Mouse (Mus musculus) spleen, adult 18-20 months (tissue): ENCODE data around the gene Mast4.
"Not testable (repeated sequence)": the region's sequence is repeated elsewhere in the genome, so short reads cannot be mapped to it uniquely, and the experiment has no call there.

Experiments used
- DNase-seq, 2 experiments: peaks; one replicate each; pipeline ENCODE4 v3.0.0; 2022; ENCODE audit warnings: mixed read lengths in 2 of 2

Gene Mast4

GRCm38 (mm10) chr13:102733063-102733462, 601.2 kb downstream of the Mast4 start:
- no peak for DNase-seq

GRCm38 (mm10) chr13:102728951-102729350, 605.3 kb downstream of the Mast4 start:
- DNase-seq = not testable (repeated sequence)

DNA sequence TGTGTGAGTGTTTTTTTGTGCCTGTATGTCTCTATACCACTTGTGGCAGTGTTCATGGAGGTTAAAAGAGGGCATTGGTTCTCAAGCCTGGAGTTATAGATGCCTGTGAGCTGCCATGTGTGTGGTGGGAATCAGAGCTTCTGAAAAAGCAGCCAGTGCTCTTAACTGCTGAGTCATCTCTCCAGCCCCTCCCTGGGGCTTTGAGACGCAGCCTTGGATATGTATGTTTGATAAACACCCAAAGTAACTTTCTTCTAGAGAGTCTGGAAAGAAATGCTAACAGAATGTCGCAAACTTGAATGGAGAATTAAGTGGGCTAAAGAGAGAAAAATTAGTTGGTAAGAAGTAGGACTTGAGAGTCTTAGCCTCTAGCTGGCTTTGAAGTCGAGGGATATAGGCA, 606.3 kb downstream of the Mast4 start:
- no peak for DNase-seq

DNA sequence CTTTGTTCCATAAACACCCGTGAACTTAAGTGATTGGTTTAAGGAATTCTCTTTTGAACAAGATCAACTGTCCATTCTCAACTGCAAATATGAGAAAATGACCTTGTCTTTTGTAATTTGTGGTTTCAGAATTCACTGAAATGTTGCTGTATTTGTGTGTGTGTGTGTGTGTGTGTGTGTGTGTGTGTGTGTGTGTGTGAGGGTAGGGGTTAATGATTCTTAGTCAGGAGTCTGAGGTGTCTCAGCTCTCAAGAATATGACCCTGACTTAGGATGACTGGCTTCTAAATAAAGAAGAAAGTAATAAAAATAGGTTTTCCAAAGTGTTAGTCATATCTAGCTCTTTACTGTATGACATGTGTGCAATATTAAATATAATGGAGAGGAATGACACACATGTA, 607.4 kb downstream of the Mast4 start:
- DNase-seq = no peak

GRCm38 (mm10) chr13:102725906-102726305, 608.4 kb downstream of the Mast4 start:
- DNase-seq = no peak

DNA sequence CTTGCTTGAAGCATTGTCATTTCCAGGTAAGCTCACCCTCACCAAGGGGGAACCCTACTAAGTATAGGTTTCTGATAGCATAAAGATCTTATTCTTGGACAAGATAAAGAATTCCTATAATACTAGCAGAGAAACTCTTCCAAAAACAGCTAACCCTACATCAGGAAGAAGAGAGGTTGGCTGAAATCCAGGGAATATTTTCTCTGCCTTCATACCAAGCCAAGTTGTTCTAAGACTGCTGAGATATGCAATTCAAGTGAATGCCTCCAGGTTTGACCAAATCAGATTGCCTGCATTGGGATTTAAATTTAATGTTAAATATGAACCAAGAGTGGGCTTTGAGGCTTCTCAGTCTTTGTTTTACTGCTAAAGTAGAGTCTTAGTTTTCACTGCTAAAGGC, 608.9 kb downstream of the Mast4 start:
- DNase-seq = no peak

DNA sequence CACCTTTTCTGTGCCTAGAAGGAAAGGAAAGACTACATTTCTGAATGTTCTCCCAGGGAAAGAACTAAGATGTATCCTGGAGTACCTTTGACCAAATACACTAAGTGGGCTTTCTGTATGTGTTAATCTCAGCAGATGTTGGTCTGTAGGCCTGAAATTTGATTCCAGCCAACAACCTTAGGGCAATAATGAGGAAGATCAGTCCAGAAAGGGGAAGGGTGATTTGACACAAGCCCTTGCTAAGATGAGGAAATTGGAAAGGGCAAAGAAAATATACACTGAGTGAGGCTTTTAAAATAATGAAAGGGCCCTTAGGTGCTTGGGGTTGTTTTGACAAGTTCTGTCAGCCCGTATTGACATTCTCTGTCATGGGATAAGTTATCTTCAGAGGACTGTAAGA, 617.3 kb downstream of the Mast4 start:
- no peak for DNase-seq

GRCm38 (mm10) chr13:102700744-102701143, 633.6 kb downstream of the Mast4 start:
- DNase-seq = no peak

DNA sequence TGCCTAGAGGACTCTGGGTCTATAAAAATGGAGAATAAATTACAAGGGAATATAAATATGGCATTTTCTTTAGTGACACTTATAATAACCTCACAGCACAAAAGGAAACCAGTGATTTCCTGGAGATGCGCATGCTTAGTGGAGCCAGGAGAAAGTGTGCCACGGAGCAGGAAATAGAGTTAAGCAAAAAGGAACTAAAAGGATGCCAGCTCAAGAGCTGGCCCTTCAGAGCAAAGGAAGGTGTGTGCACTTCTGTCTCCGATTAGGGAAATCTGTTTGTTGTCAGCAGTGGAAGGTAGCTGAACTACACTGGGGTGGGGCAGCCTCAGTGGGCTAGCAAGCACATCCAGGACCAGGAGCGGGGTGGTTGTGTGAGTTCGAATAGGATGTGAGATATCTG, 634.1 kb downstream of the Mast4 start:
- peak in 1 of 2 experiments; percentile 24 for DNase-seq

DNA sequence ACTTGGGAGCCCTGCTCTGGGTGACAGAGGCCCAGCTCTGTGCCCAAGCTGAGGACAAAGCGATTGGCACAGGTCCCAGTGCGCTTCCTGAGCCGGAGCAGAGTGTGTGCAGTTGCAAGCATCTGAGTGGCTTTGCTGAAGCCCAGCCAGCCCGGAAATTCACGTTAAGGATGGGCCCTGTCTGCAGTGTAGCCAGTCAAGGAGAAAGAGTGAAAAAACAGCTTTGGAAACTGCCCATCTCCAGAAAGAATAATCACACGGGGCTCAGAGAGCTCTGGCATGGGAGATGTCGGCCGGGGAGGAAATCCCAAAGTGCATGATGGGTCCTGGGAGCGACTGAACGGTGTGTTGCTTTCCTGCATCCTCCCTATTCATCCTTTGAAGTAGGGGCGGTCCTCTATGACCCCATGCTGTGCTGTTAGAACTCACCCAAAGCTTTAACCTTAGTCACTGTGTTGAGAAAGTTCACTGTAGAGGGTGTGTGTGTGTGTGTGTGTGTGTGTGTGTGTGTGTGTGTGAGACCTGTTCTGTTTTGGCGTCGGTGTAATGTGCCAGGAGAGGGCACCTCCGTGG, 635.5 kb downstream of the Mast4 start:
- DNase-seq = peak; percentile 38 to 50

DNA sequence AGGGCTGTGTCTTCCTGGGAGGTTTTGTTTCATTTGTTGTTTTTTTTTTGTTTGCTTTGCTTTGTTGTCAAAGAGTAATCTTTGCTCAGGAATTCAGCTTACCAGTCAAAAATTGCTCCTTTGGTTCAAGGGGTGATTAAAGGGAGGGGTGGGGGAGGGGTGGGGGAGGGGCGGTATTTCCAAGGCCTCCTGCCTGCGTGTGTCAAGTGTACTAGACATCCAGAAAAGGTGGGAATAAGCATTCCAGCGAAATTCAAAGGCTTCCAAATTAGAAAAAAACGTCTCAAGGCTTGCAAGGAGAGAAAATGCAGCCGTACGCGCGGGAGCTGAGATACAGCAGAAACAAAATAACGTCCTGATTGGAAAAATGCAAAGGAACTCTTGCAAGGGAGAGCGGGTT, 636.0 kb downstream of the Mast4 start:
- DNase-seq = no peak

GRCm38 (mm10) chr13:102695121-102695905, 639.0 kb downstream of the Mast4 start:
- no peak for DNase-seq

DNA sequence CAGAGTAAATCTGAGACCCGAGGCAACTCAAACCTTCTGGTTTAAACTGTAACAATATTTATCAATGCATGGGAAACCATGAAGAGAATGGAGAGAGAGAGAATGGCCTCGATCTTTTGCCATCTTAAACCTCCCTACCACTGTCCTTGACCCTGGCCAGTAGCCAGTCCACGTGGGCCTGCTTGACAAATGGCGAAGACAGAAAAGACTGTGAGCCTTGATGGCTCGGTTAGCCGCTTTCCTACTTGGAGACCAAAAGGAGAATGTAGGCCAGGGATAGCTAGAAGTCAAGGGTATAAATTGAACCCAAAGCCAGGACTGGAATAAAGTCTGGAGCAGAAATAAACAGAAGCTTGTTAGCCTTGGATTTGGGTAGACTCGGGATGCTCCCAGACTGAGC, 640.1 kb downstream of the Mast4 start:
- DNase-seq = no peak

DNA sequence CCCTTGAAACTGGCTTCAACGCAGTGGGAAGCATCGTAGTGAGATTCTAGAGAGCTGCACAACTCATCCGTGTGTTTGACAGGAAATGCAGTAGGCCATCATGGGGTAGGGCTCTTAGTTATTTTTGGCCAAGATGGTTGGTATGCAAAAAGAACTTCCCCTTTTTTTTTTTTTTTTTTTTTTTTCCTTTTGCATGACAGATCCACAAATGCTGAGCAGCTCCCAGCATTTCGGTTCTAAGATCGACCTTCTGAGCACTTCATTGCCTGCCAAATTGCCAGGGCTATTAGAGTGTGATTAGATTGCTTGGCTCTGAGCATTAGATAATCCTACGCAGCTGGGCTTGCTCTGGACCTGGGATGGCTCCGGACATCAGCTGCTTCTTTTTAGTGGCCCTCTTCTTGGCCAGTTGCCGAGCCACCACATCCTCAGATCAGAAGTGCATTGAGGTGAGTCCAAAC, 640.9 kb downstream of the Mast4 start, which contains the start of gene Cd180:
Gene Cd180, plus strand, starts transcription at position 218 of the 461 bp plus-strand sequence.
- DNase-seq = peak; percentile 57 to 68

- DNase-seq = no peak
Observed at GRCm38 (mm10) chr13:102691408-102692150, 642.7 kb downstream of the Mast4 start.

- DNase-seq = no peak
Observed at GRCm38 (mm10) chr13:102690184-102690583, 644.1 kb downstream of the Mast4 start.

DNA sequence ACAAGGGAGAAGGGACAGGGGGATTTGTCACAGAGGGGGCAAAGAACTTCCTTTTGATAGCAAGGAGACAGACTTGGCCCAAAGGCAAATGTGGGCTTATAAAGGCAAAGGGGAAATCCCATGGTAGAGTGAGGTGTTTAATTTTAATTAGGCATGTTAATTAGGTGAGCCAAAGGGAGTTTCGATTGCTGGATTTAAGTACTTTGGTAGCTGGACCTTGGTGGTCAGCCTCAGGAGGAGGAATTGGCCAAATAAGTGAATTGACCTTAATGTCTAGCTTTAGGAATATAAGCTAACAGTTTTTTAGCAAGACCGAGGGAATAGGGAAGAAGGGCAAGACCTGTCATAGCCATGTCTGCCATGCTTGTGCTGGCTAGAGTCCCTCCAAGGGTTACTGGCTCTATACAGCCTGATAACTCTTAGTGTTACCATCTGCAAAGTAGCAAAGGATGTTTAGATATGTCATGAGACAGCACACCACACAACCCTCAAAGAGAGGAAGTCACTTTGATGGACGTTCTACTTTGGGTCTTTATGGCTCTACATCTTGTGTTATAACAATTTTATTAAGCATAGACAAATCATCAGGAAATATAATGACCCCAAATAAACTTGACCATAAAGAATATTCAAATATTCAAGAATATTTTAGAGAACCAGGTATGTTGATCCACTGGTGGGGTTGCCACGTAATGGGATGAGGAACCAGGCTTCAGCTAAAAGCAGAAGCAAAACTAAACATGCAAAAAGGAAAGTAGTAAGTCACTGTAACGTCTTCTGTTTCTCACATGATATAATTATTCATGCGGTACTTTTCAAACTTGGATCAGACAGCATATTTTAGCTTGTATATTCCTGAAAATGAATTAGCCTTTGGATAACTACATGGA, 644.9 kb downstream of the Mast4 start:
- DNase-seq = no peak

- no peak for DNase-seq
Observed at GRCm38 (mm10) chr13:102688121-102688520, 646.2 kb downstream of the Mast4 start.

DNA sequence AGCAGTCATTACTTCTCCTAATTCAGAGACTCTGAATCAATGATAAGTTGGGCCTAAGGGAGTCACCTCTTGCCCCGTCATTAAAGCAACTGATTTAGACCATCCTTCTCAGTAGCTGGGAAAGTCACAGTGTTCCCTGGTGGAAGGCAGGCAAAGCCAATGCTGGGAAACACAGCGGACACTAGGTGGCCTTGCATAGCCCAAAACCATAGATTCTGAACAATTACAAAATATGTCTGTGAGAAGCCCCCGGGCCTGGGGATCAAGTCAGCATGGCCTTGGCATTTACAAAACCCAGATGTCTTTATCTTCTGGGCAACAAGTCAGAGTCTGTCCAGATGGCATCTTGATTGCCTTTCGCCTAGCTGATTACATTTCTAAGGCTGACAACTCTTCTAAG, 649.4 kb downstream of the Mast4 start:
- DNase-seq = no peak
